Mouse (Mus musculus) stomach, postnatal 0 days (tissue): Measurements from ENCODE around the gene Myof. TPM values are rescaled to one million over a fixed set of nuclear protein-coding genes. Genes with fewer than 3 reads are reported as not detected.

ENCODE experiments used
- ATAC-seq: fragments of 200-750 bp; cut with Nextera tagmentation; 2 replicates; pipeline ENCODE4 v1.8.0; 2017; ENCODE audit not compliant: low FRiP score, low TSS enrichment
- DNase-seq: peaks from one replicate; pipeline ENCODE4 v3.0.0-alpha.2; 2016; ENCODE audit warnings: low spot score
- H3K27ac ChIP-seq: fragments of 300-500 bp; sonication (generic); replicated peaks from 2 replicates; pipeline ENCODE4 v1.5.1; 2014; ENCODE audit warnings: mild to moderate bottlenecking, control low read depth
- H3K27me3 ChIP-seq: fragments of 300-500 bp; sonication (generic); 2 replicates; pipeline ENCODE4 v1.6.1; 2014; ENCODE audit warnings: low read length; ENCODE audit not compliant: control insufficient read depth, insufficient read depth
- H3K36me3 ChIP-seq: fragments of 300-500 bp; sonication (generic); 2 replicates; pipeline ENCODE4 v1.6.1; 2014; ENCODE audit warnings: low read length, mixed read lengths; ENCODE audit not compliant: control insufficient read depth, insufficient read depth
- H3K4me1 ChIP-seq: fragments of 300-500 bp; sonication (generic); replicated peaks from 2 replicates; pipeline ENCODE4 v1.6.1; 2014; ENCODE audit warnings: antibody characterized with exemption; ENCODE audit not compliant: control insufficient read depth, insufficient read depth
- H3K4me2 ChIP-seq: fragments of 300-500 bp; sonication (generic); replicated peaks from 2 replicates; pipeline ENCODE4 v1.6.1; 2014; ENCODE audit warnings: low read depth, mild to moderate bottlenecking, control low read depth, moderate library complexity
- H3K4me3 ChIP-seq: fragments of 300-500 bp; sonication (generic); 2 replicates; pipeline ENCODE4 v1.5.1; 2014; ENCODE audit warnings: low read depth, low read length, control low read depth
- H3K9ac ChIP-seq: fragments of 300-500 bp; sonication (generic); 2 replicates; pipeline ENCODE4 v1.6.1; 2014; ENCODE audit warnings: mild to moderate bottlenecking, low read length, control low read depth, mixed read lengths
- H3K9me3 ChIP-seq: fragments of 300-500 bp; sonication (generic); 2 replicates; pipeline ENCODE4 v1.6.1; 2016; ENCODE audit warnings: low read length; ENCODE audit not compliant: control insufficient read depth
- CTCF ChIP-seq: IDR thresholded peaks from 2 replicates; pipeline ENCODE4 v1.5.1; 2016; ENCODE audit warnings: antibody characterized with exemption, low read depth, mild to moderate bottlenecking, moderate library complexity
- EP300 ChIP-seq: optimal IDR thresholded peaks from 2 replicates; pipeline ENCODE3; 2016; ENCODE audit warnings: antibody characterized with exemption
- WGBS: fragments of 180-500 bp; shearing (Covaris S2); extraction: QIAGEN DNeasy Blood & Tissue Kit; methylation state at CpG from one replicate; pipeline ENCODE4 v1.1.7; 2014; 5-methylcytosine and 5-hydroxymethylcytosine counted together
- polyA plus RNA-seq: library from polyadenylated mRNA; unstranded; fragments of >200 nt; fragmentation: Nextera tagmentation; extraction: Ambion mirVana; gene quantifications from 2 replicates; pipeline ENCODE4 v1.2.1, GENCODE M21; 2015

Gene Myof
- polyA plus RNA-seq, 1 experiment from 2014 or later = 14.3 TPM

- DNase-seq = no peak
- WGBS = 41% methylated on average over 3 of the region's 3 CpGs
- no peak for ATAC-seq
Observed at GRCm38 (mm10) chr19:38029292-38029691, 14.1 kb downstream of the Myof start.

GRCm38 (mm10) chr19:38027881-38028521, 15.4 kb downstream of the Myof start:
- Histone ChIP-seq H3K27ac (peak overlapping the region; percentile 59), H3K4me2 (no peak overlapping the region), H3K27me3 (no peaks in the 10 kb centered on the region), H3K9ac (no peak overlapping the region), H3K9me3 (no peaks in the 10 kb centered on the region), H3K4me1 (peaks cover 27% of the 10 kb centered on the region), H3K4me3 (no peak overlapping the region), H3K36me3 (no peaks in the 10 kb centered on the region)
- TF ChIP-seq EP300 = no peak
- no peak for TF ChIP-seq CTCF
- DNase-seq (peak; percentile 43), ATAC-seq (no peak)
- 31% methylated on average over 10 of the region's 10 CpGs for WGBS

More at GRCm38 (mm10) chr19:38029292-38029691, 14.1 kb downstream of the Myof start:
- H3K36me3 ChIP-seq = no peaks in the 10 kb centered on the region
- H3K27ac ChIP-seq = peak overlapping the region; percentile 77
- H3K27me3 ChIP-seq = no peaks in the 10 kb centered on the region
- TF ChIP-seq CTCF = no peak
- no peak for TF ChIP-seq EP300
- H3K4me3 ChIP-seq = no peak overlapping the region
- H3K4me2 ChIP-seq = peak overlapping the region; percentile 34; the same call in 1 of the 2 replicates
- H3K9me3 ChIP-seq = no peaks in the 10 kb centered on the region
- H3K4me1 ChIP-seq = peaks cover 24% of the 10 kb centered on the region
- no peak overlapping the region for H3K9ac ChIP-seq

DNA sequence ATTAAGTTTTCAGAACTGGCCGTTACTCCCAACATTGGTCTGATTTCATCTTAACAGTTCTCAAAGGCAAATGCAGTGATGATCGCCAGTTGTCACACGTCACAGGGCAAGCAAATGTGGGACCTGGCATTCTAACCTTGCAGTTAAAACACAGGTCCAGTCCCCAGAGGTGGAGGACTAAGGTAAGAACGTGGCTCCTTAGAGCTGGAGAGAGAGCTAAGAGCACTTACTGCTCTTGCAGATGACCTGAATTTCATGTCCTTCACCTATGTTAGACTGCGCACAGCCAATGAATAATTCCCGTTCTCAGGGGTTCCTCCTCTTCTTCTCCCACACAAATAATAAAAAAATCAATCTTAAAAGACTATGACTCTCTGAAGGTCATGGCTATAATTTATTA, 16.0 kb downstream of the Myof start:
- TF ChIP-seq EP300 = no peak
- TF ChIP-seq CTCF = no peak
- no peak overlapping the region for H3K4me2 ChIP-seq
- no peak overlapping the region for H3K9ac ChIP-seq
- H3K9me3 ChIP-seq = no peaks in the 10 kb centered on the region
- H3K4me1 ChIP-seq = peaks cover 30% of the 10 kb centered on the region
- WGBS = 72% methylated on average over 6 of the region's 6 CpGs
- DNase-seq (no peak), ATAC-seq (no peak)
- peak overlapping the region; percentile 59 for H3K27ac ChIP-seq
- H3K36me3 ChIP-seq = no peaks in the 10 kb centered on the region
- no peak overlapping the region for H3K4me3 ChIP-seq
- no peaks in the 10 kb centered on the region for H3K27me3 ChIP-seq

- H3K9me3 ChIP-seq = no peaks in the 10 kb centered on the region
- peak; percentile 58; the same call in 1 of the 2 replicates for ATAC-seq
- H3K9ac ChIP-seq = no peak overlapping the region
- H3K4me2 ChIP-seq = peak overlapping the region; percentile 15; the same call in 1 of the 2 replicates
- no peaks in the 10 kb centered on the region for H3K27me3 ChIP-seq
- H3K4me3 ChIP-seq = no peak overlapping the region
- peak; percentile 66 for DNase-seq
- H3K27ac ChIP-seq = peak overlapping the region; percentile 82
- WGBS = 40% methylated on average over 8 of the region's 8 CpGs
- TF ChIP-seq CTCF (no peak), EP300 (no peak)
- H3K36me3 ChIP-seq = no peaks in the 10 kb centered on the region
- peaks cover 29% of the 10 kb centered on the region for H3K4me1 ChIP-seq
Observed at GRCm38 (mm10) chr19:38026211-38026624, 17.2 kb downstream of the Myof start.

- Histone ChIP-seq H3K4me2 (no peak overlapping the region), H3K4me3 (no peak overlapping the region), H3K9me3 (no peaks in the 10 kb centered on the region), H3K4me1 (peaks cover 27% of the 10 kb centered on the region), H3K36me3 (no peaks in the 10 kb centered on the region), H3K9ac (no peak overlapping the region), H3K27me3 (no peaks in the 10 kb centered on the region), H3K27ac (peak overlapping the region; percentile 82)
- ATAC-seq (peak; percentile 79), DNase-seq (peak; percentile 74)
- WGBS = 25% methylated on average over 8 of the region's 9 CpGs
- TF ChIP-seq CTCF (no peak), EP300 (no peak)
Observed at GRCm38 (mm10) chr19:38025254-38026041, 17.9 kb downstream of the Myof start.

- no peaks in the 10 kb centered on the region for H3K27me3 ChIP-seq
- no peak overlapping the region for H3K9ac ChIP-seq
- H3K36me3 ChIP-seq = no peaks in the 10 kb centered on the region
- 57% methylated on average over 4 of the region's 4 CpGs for WGBS
- H3K4me2 ChIP-seq = no peak overlapping the region
- ATAC-seq (no peak), DNase-seq (no peak)
- no peak overlapping the region for H3K27ac ChIP-seq
- TF ChIP-seq EP300 = no peak
- no peak for TF ChIP-seq CTCF
- H3K4me1 ChIP-seq = peaks cover 25% of the 10 kb centered on the region
- no peaks in the 10 kb centered on the region for H3K9me3 ChIP-seq
- no peak overlapping the region for H3K4me3 ChIP-seq
Observed at GRCm38 (mm10) chr19:38023603-38024002, 19.8 kb downstream of the Myof start.
